Mouse (Mus musculus) liver, embryonic 12.5 days (tissue): ENCODE results near the gene Gm5737. TPM values are rescaled to one million over a fixed set of nuclear protein-coding genes. Genes with fewer than 3 reads are reported as not detected.

Experiments
- ATAC-seq: fragments of 200-750 bp; cut with Nextera tagmentation; 2 replicates; pipeline ENCODE4 v1.8.0; 2017; ENCODE audit warnings: moderate number of reproducible peaks, mild to moderate bottlenecking, moderate library complexity
- H3K27ac ChIP-seq: fragments of 300-500 bp; sonication (generic); 2 replicates; pipeline ENCODE4 v1.5.1; 2016; ENCODE audit warnings: mild to moderate bottlenecking
- H3K27me3 ChIP-seq: fragments of 300-500 bp; sonication (generic); replicated peaks from 2 replicates; pipeline ENCODE4 v1.6.1; 2016; ENCODE audit warnings: mild to moderate bottlenecking, moderate library complexity
- H3K36me3 ChIP-seq: fragments of 300-500 bp; sonication (generic); 2 replicates; pipeline ENCODE4 v1.6.1; 2016; ENCODE audit warnings: mild to moderate bottlenecking, moderate library complexity
- H3K4me1 ChIP-seq: fragments of 300-500 bp; sonication (generic); 2 replicates; pipeline ENCODE4 v1.6.1; 2016
- H3K4me2 ChIP-seq: fragments of 300-500 bp; sonication (generic); 2 replicates; pipeline ENCODE4 v1.6.1; 2016; ENCODE audit warnings: mild to moderate bottlenecking, moderate library complexity
- H3K4me3 ChIP-seq: fragments of 300-500 bp; sonication (generic); 2 replicates; pipeline ENCODE4 v1.5.1; 2016; ENCODE audit warnings: mild to moderate bottlenecking, moderate library complexity
- H3K9ac ChIP-seq: fragments of 300-500 bp; sonication (generic); 2 replicates; pipeline ENCODE4 v1.6.1; 2016; ENCODE audit warnings: mild to moderate bottlenecking, moderate library complexity
- H3K9me3 ChIP-seq: fragments of 300-500 bp; sonication (generic); replicated peaks from 2 replicates; pipeline ENCODE4 v1.6.1; 2016; ENCODE audit warnings: mild to moderate bottlenecking, moderate library complexity
- WGBS: fragments of 180-500 bp; shearing (Covaris S2); methylation state at CpG from one replicate; pipeline ENCODE4 v1.1.7; 2016; ENCODE audit not compliant: insufficient replicate concordance; 5-methylcytosine and 5-hydroxymethylcytosine counted together
- polyA plus RNA-seq: library from polyadenylated mRNA; unstranded; fragments of >200 nt; fragmentation: Nextera tagmentation; extraction: Ambion mirVana; gene quantifications from 2 replicates; pipeline ENCODE4 v1.2.1, GENCODE M21; 2016

Gene Gm5737
- polyA plus RNA-seq, 1 experiment from 2014 or later, result not detected

- Histone ChIP-seq H3K4me2 (peak overlapping the region; percentile 55), H3K9ac (peak overlapping the region; percentile 67; the same call in 1 of the 2 replicates), H3K4me3 (no peak overlapping the region), H3K27me3 (no peaks in the 10 kb centered on the region), H3K9me3 (no peaks in the 10 kb centered on the region), H3K27ac (peak overlapping the region; percentile 97), H3K4me1 (peaks cover 100% of the 10 kb centered on the region), H3K36me3 (peaks cover 39% of the 10 kb centered on the region)
- no peak for ATAC-seq
- WGBS, result 46% methylated on average over 2 of the region's 2 CpGs
Observed at GRCm38 (mm10) chr7:120866684-120867083, 54.5 kb downstream of the Gm5737 start.

DNA sequence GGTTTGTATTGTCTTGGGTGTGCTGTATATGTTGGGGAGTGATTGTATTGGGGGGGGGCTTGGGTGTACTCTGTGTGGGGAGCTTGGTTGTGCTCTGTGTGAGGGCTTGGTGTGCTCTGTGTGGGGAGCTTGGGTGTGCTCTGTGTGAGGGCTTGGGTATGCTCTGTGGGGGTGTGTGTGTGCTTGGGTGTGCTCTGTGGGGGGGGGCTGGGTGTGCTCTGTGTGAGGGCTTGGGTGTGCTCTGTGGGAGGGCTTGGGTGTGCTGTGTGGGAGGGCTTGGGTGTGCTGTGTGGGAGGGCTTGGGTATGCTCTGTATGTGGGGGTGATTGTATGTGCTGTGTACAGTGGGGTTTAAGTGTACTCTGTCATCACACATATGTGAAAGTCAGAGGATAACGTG is 55.6 kb downstream of the Gm5737 start:
- peak overlapping the region; percentile 67; the same call in 1 of the 2 replicates for H3K9ac ChIP-seq
- no peaks in the 10 kb centered on the region for H3K9me3 ChIP-seq
- peak overlapping the region; percentile 97 for H3K27ac ChIP-seq
- H3K36me3 ChIP-seq, result peaks cover 41% of the 10 kb centered on the region
- ATAC-seq, result peak; percentile 70
- peaks cover 98% of the 10 kb centered on the region for H3K4me1 ChIP-seq
- no peak overlapping the region for H3K4me3 ChIP-seq
- WGBS, result 82% methylated on average over 1 of the region's 1 CpGs
- peak overlapping the region; percentile 23 for H3K4me2 ChIP-seq
- H3K27me3 ChIP-seq, result no peaks in the 10 kb centered on the region

- Histone ChIP-seq H3K9me3 (no peaks in the 10 kb centered on the region), H3K27ac (peak overlapping the region; percentile 97), H3K4me3 (no peak overlapping the region), H3K27me3 (no peaks in the 10 kb centered on the region), H3K4me1 (peaks cover 98% of the 10 kb centered on the region), H3K4me2 (no peak overlapping the region), H3K9ac (no peak overlapping the region), H3K36me3 (peaks cover 49% of the 10 kb centered on the region)
- ATAC-seq, result no peak
- 69% methylated on average over 5 of the region's 5 CpGs for WGBS
Observed at GRCm38 (mm10) chr7:120869883-120870282, 57.7 kb downstream of the Gm5737 start.

- Histone ChIP-seq H3K4me2 (no peak overlapping the region), H3K9me3 (no peaks in the 10 kb centered on the region), H3K9ac (peak overlapping the region; percentile 4; the same call in 1 of the 2 replicates), H3K27ac (peak overlapping the region; percentile 39), H3K27me3 (no peaks in the 10 kb centered on the region), H3K4me1 (peaks cover 98% of the 10 kb centered on the region), H3K4me3 (no peak overlapping the region), H3K36me3 (peaks cover 49% of the 10 kb centered on the region)
- 78% methylated on average over 5 of the region's 5 CpGs for WGBS
- no peak for ATAC-seq
Observed at GRCm38 (mm10) chr7:120870431-120871008, 58.4 kb downstream of the Gm5737 start.

GRCm38 (mm10) chr7:120873083-120873482 is 60.9 kb downstream of the Gm5737 start:
- Histone ChIP-seq H3K9me3 (no peaks in the 10 kb centered on the region), H3K4me3 (no peak overlapping the region), H3K27ac (peak overlapping the region; percentile 96; the same call in 1 of the 2 replicates), H3K27me3 (no peaks in the 10 kb centered on the region), H3K4me2 (no peak overlapping the region), H3K36me3 (peaks cover 62% of the 10 kb centered on the region), H3K9ac (0 out of 2 replicates have a peak overlapping the region, but pooled peaks have one; percentile 5), H3K4me1 (peaks cover 98% of the 10 kb centered on the region)
- ATAC-seq, result no peak
- 89% methylated on average over 12 of the region's 12 CpGs for WGBS

DNA sequence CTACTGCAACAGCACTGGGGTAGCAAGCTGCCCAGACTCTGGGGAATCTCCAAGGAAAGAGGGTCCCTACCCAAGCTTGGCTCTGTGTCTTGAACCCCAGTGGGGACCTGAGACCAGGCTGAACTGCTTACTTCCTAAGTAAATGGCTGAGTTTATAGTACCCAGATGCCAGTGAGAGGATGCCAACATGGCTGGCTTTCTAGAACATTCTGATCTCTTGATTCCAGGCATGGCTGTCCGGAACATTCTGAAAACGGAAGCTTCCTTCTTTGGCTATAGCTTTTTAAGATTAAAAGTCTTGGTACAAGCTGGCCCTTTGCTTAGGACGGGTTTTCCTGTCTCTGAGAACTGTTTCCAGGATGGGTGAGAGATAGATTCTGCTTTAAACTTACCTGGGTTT is 61.9 kb downstream of the Gm5737 start:
- Histone ChIP-seq H3K4me1 (peaks cover 98% of the 10 kb centered on the region), H3K27me3 (no peaks in the 10 kb centered on the region), H3K4me3 (no peak overlapping the region), H3K36me3 (peaks cover 68% of the 10 kb centered on the region), H3K9me3 (no peaks in the 10 kb centered on the region), H3K9ac (peak overlapping the region; percentile 73), H3K27ac (peak overlapping the region; percentile 96), H3K4me2 (peak overlapping the region; percentile 67)
- WGBS, result 84% methylated on average over 3 of the region's 3 CpGs
- ATAC-seq, result no peak

- H3K36me3 ChIP-seq, result peaks cover 71% of the 10 kb centered on the region
- no peaks in the 10 kb centered on the region for H3K27me3 ChIP-seq
- H3K4me3 ChIP-seq, result peak overlapping the region; percentile 34
- ATAC-seq, result peak; percentile 95
- H3K9ac ChIP-seq, result peak overlapping the region; percentile 73
- WGBS, result 20% methylated on average over 7 of the region's 7 CpGs
- peak overlapping the region; percentile 67 for H3K4me2 ChIP-seq
- H3K9me3 ChIP-seq, result no peaks in the 10 kb centered on the region
- peaks cover 98% of the 10 kb centered on the region for H3K4me1 ChIP-seq
- peak overlapping the region; percentile 96 for H3K27ac ChIP-seq
Observed at GRCm38 (mm10) chr7:120874764-120875539, 62.8 kb downstream of the Gm5737 start.

- peaks cover 76% of the 10 kb centered on the region for H3K36me3 ChIP-seq
- H3K9me3 ChIP-seq, result no peaks in the 10 kb centered on the region
- peaks cover 98% of the 10 kb centered on the region for H3K4me1 ChIP-seq
- 40% methylated on average over 3 of the region's 3 CpGs for WGBS
- H3K27me3 ChIP-seq, result no peaks in the 10 kb centered on the region
- H3K9ac ChIP-seq, result peak overlapping the region; percentile 73
- H3K4me2 ChIP-seq, result peak overlapping the region; percentile 67
- H3K4me3 ChIP-seq, result peak overlapping the region; percentile 34
- peak; percentile 55 for ATAC-seq
- H3K27ac ChIP-seq, result peak overlapping the region; percentile 96
Observed at GRCm38 (mm10) chr7:120875540-120876388, 63.6 kb downstream of the Gm5737 start.

GRCm38 (mm10) chr7:120878271-120878670 is 66.1 kb downstream of the Gm5737 start:
- Histone ChIP-seq H3K9me3 (no peaks in the 10 kb centered on the region), H3K36me3 (peaks cover 79% of the 10 kb centered on the region), H3K4me1 (peaks cover 99% of the 10 kb centered on the region), H3K27ac (peak overlapping the region; percentile 96), H3K4me3 (no peak overlapping the region), H3K9ac (0 out of 2 replicates have a peak overlapping the region, but pooled peaks have one; percentile 15), H3K4me2 (peak overlapping the region; percentile 71), H3K27me3 (no peaks in the 10 kb centered on the region)
- WGBS, result 86% methylated on average over 6 of the region's 6 CpGs
- ATAC-seq, result no peak

GRCm38 (mm10) chr7:120879972-120880371 is 67.8 kb downstream of the Gm5737 start:
- Histone ChIP-seq H3K27ac (peak overlapping the region; percentile 87), H3K27me3 (no peaks in the 10 kb centered on the region), H3K9me3 (no peaks in the 10 kb centered on the region), H3K4me2 (peak overlapping the region; percentile 71), H3K9ac (peak overlapping the region; percentile 73), H3K4me1 (peaks cover 99% of the 10 kb centered on the region), H3K4me3 (peak overlapping the region; percentile 57), H3K36me3 (peaks cover 85% of the 10 kb centered on the region)
- ATAC-seq, result peak; percentile 75
- WGBS, result 64% methylated on average over 3 of the region's 3 CpGs

GRCm38 (mm10) chr7:120880770-120881169 is 68.6 kb downstream of the Gm5737 start:
- WGBS, result 91% methylated on average over 4 of the region's 4 CpGs
- H3K4me3 ChIP-seq, result peak overlapping the region; percentile 57
- ATAC-seq, result peak; percentile 48
- peaks cover 99% of the 10 kb centered on the region for H3K4me1 ChIP-seq
- H3K9me3 ChIP-seq, result no peaks in the 10 kb centered on the region
- H3K36me3 ChIP-seq, result peaks cover 93% of the 10 kb centered on the region
- H3K27ac ChIP-seq, result peak overlapping the region; percentile 87
- H3K9ac ChIP-seq, result peak overlapping the region; percentile 73
- H3K27me3 ChIP-seq, result no peaks in the 10 kb centered on the region
- H3K4me2 ChIP-seq, result peak overlapping the region; percentile 71
